Mouse (Mus musculus) forebrain, embryonic 11.5 days (tissue): ENCODE data around the gene Acvr1b. TPM values are rescaled to one million over a fixed set of nuclear protein-coding genes. Genes with fewer than 3 reads are reported as not detected.

Experiments
- ATAC-seq: fragments of 200-750 bp; cut with Nextera tagmentation; replicated peaks from 2 replicates; pipeline ENCODE4 v1.8.0; 2017; ENCODE audit warnings: moderate TSS enrichment; ENCODE audit not compliant: low FRiP score
- DNase-seq: peaks from one replicate; pipeline ENCODE4 v3.0.0-alpha.2; 2017; ENCODE audit warnings: low spot score
- H3K27ac ChIP-seq: fragments of 300-500 bp; sonication (generic); 2 replicates; pipeline ENCODE4 v1.5.1; 2014; ENCODE audit warnings: low read depth, low read length
- H3K27me3 ChIP-seq: fragments of 300-500 bp; sonication (generic); 2 replicates; pipeline ENCODE4 v1.6.1; 2014; ENCODE audit warnings: mild to moderate bottlenecking, low read length, mixed read lengths; ENCODE audit not compliant: control insufficient read depth, insufficient read depth
- H3K36me3 ChIP-seq: fragments of 300-500 bp; sonication (generic); 2 replicates; pipeline ENCODE4 v1.6.1; 2014; ENCODE audit warnings: mild to moderate bottlenecking, low read length, moderate library complexity, mixed read lengths; ENCODE audit not compliant: control insufficient read depth, insufficient read depth
- H3K4me1 ChIP-seq: fragments of 300-500 bp; sonication (generic); replicated peaks from 2 replicates; pipeline ENCODE4 v1.6.1; 2014; ENCODE audit warnings: low read length, mixed read lengths; ENCODE audit not compliant: control insufficient read depth, insufficient read depth
- H3K4me2 ChIP-seq: fragments of 300-500 bp; sonication (generic); 2 replicates; pipeline ENCODE4 v1.6.1; 2014; ENCODE audit warnings: low read depth, mild to moderate bottlenecking, low read length, moderate library complexity, mixed read lengths; ENCODE audit not compliant: severe bottlenecking
- H3K4me3 ChIP-seq: fragments of 300-500 bp; sonication (generic); 2 replicates; pipeline ENCODE4 v1.5.1; 2014; ENCODE audit warnings: low read depth, low read length
- H3K9ac ChIP-seq: fragments of 300-500 bp; sonication (generic); 2 replicates; pipeline ENCODE4 v1.6.1; 2014; ENCODE audit warnings: low read length
- H3K9me3 ChIP-seq: fragments of 300-500 bp; sonication (generic); 2 replicates; pipeline ENCODE4 v1.6.1; 2016; ENCODE audit warnings: low read length, mixed read lengths; ENCODE audit not compliant: control insufficient read depth
- WGBS: fragments of 180-500 bp; shearing (Covaris S2); extraction: QIAGEN DNeasy Blood & Tissue Kit; methylation state at CpG from one replicate; pipeline ENCODE4 v1.1.7; 2014; 5-methylcytosine and 5-hydroxymethylcytosine counted together
- polyA plus RNA-seq: library from polyadenylated mRNA; unstranded; fragments of >200 nt; fragmentation: Nextera tagmentation; extraction: Ambion mirVana; gene quantifications from 2 replicates; pipeline ENCODE4 v1.2.1, GENCODE M21; 2014

The Acvr1b gene
- polyA plus RNA-seq, 1 experiment from 2014 or later, result 16.0 TPM

DNA sequence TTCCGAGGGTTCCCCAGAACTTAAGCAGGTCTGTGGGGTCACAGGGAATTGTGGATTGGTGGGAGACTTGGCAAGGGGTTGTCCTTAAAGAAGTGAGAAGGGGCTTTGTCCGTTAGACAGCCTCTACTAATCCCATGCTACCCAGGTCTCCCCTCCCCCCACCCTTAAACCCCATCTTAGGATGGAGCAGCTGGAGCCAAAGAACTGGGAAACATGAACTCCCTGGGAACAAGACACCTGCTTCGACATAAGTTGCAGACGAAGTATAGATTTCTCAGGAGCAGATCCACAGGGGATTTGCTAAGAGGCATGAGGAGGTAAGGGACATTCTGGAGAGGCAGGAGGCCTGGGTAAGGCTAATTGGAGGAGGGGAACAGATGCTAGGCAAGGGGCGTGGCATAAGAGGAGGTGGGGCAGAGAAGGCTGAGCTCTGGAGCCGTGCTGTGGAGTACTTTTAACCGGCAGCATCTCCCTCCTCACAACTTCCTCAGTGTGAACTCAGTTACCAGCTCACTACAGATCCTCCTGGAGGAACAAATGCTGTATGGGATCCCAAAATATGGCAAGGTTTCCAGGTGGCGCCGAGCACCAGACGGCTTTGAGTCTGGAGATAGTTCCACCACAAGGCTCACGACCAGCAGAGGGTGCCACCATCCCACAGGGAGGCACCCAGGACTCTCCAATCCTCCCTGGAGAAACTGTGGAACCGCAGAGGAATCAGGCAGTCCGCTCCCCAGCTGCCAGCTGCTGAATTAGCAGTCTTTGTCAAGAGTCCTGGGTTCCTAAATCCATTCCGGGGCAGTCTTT lies 47.6 kb downstream of the Acvr1b start:
- Histone ChIP-seq H3K4me2 (peak overlapping the region; percentile 48), H3K9me3 (no peaks in the 10 kb centered on the region), H3K9ac (peak overlapping the region; percentile 47), H3K36me3 (no peaks in the 10 kb centered on the region), H3K4me1 (peaks cover 33% of the 10 kb centered on the region; the same call in 1 of the 2 replicates), H3K27ac (peak overlapping the region; percentile 87), H3K4me3 (peak overlapping the region; percentile 25), H3K27me3 (peaks cover 7% of the 10 kb centered on the region)
- ATAC-seq (peak; percentile 74), DNase-seq (peak; percentile 84)
- WGBS, result 2% methylated on average over 14 of the region's 14 CpGs

DNA sequence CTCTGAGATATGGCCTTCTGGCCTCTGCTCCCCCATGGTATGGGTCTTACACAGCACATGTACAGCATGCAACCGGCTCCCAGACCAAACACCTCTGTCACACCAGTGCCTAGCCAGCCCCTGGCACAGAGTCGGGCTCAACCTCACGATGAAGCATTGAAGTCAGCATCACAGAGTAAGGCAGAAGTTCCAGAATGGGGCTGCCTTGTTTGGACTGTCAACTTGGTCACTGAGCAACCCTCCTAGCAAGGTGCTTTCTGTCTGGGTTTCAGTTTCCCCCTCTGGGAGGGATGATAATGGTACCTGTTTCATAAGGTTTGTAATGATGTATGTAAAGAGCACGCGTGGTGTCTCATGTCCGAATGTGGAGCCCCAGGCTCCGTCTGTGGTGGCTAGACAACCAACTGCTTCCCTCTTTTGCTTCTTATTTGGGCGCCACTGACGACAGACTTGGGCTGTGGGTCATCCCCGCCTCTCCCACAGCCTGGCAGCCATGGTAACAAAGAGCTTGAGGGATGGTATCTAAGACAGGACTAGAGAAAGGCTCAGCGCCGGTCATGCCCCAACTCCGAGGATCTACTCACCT lies 49.1 kb downstream of the Acvr1b start:
- DNase-seq (no peak), ATAC-seq (no peak)
- H3K27me3 ChIP-seq, result peaks cover 7% of the 10 kb centered on the region
- no peak overlapping the region for H3K9ac ChIP-seq
- no peaks in the 10 kb centered on the region for H3K36me3 ChIP-seq
- peak overlapping the region; percentile 15; the same call in 1 of the 2 replicates for H3K27ac ChIP-seq
- H3K4me3 ChIP-seq, result no peak overlapping the region
- 45% methylated on average over 13 of the region's 13 CpGs for WGBS
- peaks cover 33% of the 10 kb centered on the region; the same call in 1 of the 2 replicates for H3K4me1 ChIP-seq
- no peaks in the 10 kb centered on the region for H3K9me3 ChIP-seq
- peak overlapping the region; percentile 8; the same call in 1 of the 2 replicates for H3K4me2 ChIP-seq

DNA sequence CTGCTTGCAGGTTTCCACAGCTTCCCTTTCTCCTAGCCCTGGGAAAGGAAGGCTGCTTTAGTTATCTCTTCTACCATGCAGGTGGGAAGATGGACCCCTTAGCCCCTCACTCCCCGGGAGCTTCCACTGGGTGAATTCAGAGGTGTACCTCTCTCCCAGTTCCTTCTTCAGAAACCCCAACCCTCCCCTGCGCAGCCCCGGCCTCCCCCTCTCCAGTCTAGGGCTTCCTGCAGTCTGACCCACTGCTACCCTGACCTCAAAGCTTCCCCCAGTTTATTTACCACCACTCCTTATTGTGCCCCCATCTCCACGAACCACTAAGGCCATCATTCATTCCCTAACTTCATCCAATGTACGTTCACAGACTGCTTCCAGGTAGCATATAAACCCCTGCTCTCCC lies 49.7 kb downstream of the Acvr1b start:
- Histone ChIP-seq H3K4me2 (peak overlapping the region; percentile 97), H3K9ac (peak overlapping the region; percentile 82), H3K4me3 (peak overlapping the region; percentile 77), H3K27ac (no peak overlapping the region), H3K9me3 (no peaks in the 10 kb centered on the region), H3K27me3 (peaks cover 7% of the 10 kb centered on the region), H3K36me3 (no peaks in the 10 kb centered on the region), H3K4me1 (peaks cover 33% of the 10 kb centered on the region; the same call in 1 of the 2 replicates)
- ATAC-seq (0 out of 2 replicates have a peak, but pooled peaks have one; percentile 4), DNase-seq (peak; percentile 60)
- 10% methylated on average over 5 of the region's 5 CpGs for WGBS

DNA sequence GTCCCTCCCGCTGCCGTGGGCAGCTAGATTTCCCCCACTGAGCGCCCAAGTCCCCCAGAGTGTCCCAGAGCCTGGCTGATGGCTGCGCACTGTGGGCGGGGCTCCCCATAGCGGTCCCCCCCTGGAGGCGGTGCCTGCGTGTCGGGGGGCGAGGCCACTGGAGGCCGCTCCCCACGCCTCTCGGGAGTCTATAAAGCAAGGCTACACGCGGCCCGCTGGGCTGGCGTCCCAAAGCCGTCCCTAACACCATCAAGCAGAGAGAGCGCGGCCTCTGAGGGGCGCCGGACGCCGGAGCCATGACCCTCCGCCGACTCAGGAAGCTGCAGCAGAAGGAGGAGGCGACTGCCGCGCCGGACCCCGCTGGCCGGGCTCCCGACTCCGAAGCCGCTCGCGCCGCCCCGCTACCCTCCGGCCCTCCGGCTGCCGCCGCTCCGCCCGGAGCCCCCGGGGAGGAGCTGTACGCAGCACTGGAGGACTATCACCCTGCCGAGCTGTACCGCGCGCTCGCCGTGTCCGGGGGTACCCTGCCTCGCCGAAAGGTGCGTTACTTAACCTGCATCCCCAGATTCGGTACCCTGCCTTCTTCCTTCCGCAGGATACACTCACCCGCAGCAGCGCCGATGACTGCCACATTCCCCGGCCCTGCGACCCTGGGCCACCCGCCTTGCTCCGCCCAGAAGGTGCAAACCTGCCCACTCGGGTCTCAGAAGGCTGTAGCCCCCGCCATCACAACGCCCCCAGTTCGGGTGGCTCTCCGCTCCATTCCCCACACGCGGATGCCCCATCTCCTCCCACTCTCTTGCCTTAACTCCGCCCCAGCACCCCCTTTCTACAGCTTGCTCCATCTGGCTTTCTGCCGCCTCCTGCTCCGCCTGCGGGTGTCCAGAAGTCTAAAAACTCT lies 50.4 kb downstream of the Acvr1b start, which contains the start of gene Grasp:
Gene Grasp (plus strand): TSS at position 183 of the 901 bp plus-strand sequence.
- Histone ChIP-seq H3K4me1 (peaks cover 33% of the 10 kb centered on the region; the same call in 1 of the 2 replicates), H3K27ac (0 out of 2 replicates have a peak within 1 kb of the TSS, but pooled peaks have one; percentile 12), H3K36me3 (no peaks in the 10 kb centered on the region), H3K4me3 (peak within 1 kb of the TSS; percentile 77), H3K9ac (peak within 1 kb of the TSS; percentile 82), H3K27me3 (peaks cover 7% of the 10 kb centered on the region), H3K4me2 (peak within 1 kb of the TSS; percentile 97), H3K9me3 (no peaks in the 10 kb centered on the region)
- ATAC-seq (peak; percentile 77), DNase-seq (peak; percentile 92)
- under 1% methylated on average over 76 of the region's 77 CpGs for WGBS

DNA sequence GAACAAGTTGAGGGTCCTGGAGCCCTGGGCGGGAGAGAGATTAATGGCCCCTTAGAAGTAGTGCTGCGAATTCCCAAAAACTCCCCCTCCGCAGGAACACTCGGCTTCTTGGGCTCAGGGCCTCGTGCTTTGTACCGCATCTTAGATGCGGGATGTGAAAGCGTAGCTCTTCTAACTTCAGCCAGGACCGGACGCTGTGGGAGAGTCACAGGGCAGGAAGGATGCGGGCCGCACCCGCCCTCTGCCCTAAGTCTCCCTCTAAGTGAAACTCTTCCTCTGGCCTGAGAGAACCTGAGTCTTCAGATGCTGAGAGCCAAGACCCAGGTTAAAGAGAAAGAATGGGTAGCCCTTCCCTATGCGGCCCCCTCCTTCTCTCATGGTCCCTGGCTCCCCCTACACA lies 51.1 kb downstream of the Acvr1b start:
- Histone ChIP-seq H3K27ac (no peak overlapping the region), H3K4me3 (peak overlapping the region; percentile 77), H3K9me3 (no peaks in the 10 kb centered on the region), H3K36me3 (no peaks in the 10 kb centered on the region), H3K27me3 (peaks cover 7% of the 10 kb centered on the region), H3K9ac (peak overlapping the region; percentile 82), H3K4me1 (peaks cover 33% of the 10 kb centered on the region; the same call in 1 of the 2 replicates), H3K4me2 (peak overlapping the region; percentile 97)
- ATAC-seq (no peak), DNase-seq (no peak)
- 2% methylated on average over 14 of the region's 14 CpGs for WGBS

DNA sequence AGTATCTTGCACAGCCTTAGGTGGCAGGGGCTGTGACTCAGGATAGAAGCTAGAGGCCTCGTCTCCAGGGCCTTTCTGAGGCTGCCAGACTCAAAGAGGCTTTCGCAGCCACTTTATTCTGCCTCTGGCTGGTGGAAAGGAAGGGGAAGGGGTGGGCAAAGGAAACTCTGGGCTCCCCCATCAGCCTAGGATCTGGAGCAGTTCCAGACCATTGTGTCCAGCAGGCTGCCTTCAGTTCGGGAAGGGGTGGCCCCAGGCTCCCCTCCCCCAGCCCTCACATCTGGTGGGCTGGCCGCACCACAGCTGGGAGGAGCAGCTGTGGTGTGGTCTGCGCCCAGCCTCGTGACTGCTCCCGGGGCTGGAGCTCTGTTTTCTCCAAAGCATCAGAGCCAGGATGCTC lies 54.1 kb downstream of the Acvr1b start:
- peaks cover 3% of the 10 kb centered on the region for H3K36me3 ChIP-seq
- 23% methylated on average over 7 of the region's 7 CpGs for WGBS
- peaks cover 5% of the 10 kb centered on the region for H3K27me3 ChIP-seq

DNA sequence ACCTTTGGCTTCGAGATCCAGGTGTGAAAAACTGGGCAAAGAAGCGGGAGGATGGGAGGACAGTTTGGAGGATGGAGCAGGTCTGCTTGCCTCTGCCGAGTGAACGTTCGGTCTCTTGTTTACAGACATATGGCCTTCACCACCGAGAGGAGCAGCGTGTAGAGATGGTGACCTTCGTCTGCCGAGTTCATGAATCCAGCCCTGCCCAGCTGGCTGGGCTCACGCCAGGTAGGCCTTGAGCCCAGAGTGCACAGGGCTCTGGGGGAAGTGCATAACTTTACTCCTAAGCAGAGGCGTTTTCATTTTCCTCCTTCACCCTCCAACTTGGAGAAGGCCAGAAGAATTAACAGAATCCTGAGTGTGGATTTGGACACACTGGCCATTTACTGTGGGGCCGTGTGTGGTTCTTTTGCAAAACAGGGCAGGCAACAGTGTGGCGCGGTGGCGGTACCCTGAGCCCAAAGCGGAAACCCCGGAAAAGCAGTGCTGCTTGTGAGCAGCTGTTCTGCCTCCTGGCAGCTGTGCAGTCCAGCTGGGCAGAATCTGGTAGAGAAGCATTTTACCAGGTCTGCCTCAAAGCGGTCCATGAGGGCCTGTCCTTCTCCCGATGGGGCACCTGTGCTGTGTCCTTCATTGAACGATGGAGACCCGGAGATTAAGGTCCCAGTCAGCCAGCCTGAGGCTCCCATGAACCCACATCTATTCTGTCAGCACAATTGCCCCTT lies 55.2 kb downstream of the Acvr1b start:
- 94% methylated on average over 21 of the region's 21 CpGs for WGBS

More for the DNA sequence above, 54.1 kb downstream of the Acvr1b start:
- DNase-seq (no peak), ATAC-seq (no peak)
- Histone ChIP-seq H3K27ac (no peak overlapping the region), H3K4me3 (no peak overlapping the region), H3K4me2 (no peak overlapping the region), H3K9ac (no peak overlapping the region), H3K9me3 (no peaks in the 10 kb centered on the region), H3K4me1 (peaks cover 21% of the 10 kb centered on the region; the same call in 1 of the 2 replicates)

More for the DNA sequence above, 55.2 kb downstream of the Acvr1b start:
- no peak for DNase-seq
- no peak overlapping the region for H3K27ac ChIP-seq
- peaks cover 13% of the 10 kb centered on the region; the same call in 1 of the 2 replicates for H3K4me1 ChIP-seq
- H3K27me3 ChIP-seq, result no peaks in the 10 kb centered on the region
- H3K9ac ChIP-seq, result no peak overlapping the region
- no peak for ATAC-seq
- no peak overlapping the region for H3K4me3 ChIP-seq
- no peak overlapping the region for H3K4me2 ChIP-seq
- H3K9me3 ChIP-seq, result no peaks in the 10 kb centered on the region
- peaks cover 3% of the 10 kb centered on the region for H3K36me3 ChIP-seq
